Mouse (Mus musculus) neutrophil, adult 5-6 weeks (primary cell): ENCODE data around the gene Alas2. TPM values are rescaled to one million over a fixed set of nuclear protein-coding genes. Genes with fewer than 3 reads are reported as not detected.
A peak's percentile ranks its signal among the peaks of the same experiment; 100 is the strongest.

Source experiments
- ATAC-seq: fragments of 151-379, 151-347 bp; 2 replicates; pipeline ENCODE4 v1.8.0; 2017; ENCODE audit warnings: mild to moderate bottlenecking, moderate TSS enrichment; ENCODE audit not compliant: insufficient number of reproducible peaks, poor library complexity, low FRiP score, severe bottlenecking; ENCODE audit errors: extremely low read depth
- total RNA-seq: library from RNA; stranded (forward); fragments of 200-1000 nt; gene quantifications from 2 replicates; pipeline ENCODE4 v1.2.3, GENCODE M21; 2017

The Alas2 gene
- total RNA-seq, result 348 and 355 TPM in 2 replicates

DNA sequence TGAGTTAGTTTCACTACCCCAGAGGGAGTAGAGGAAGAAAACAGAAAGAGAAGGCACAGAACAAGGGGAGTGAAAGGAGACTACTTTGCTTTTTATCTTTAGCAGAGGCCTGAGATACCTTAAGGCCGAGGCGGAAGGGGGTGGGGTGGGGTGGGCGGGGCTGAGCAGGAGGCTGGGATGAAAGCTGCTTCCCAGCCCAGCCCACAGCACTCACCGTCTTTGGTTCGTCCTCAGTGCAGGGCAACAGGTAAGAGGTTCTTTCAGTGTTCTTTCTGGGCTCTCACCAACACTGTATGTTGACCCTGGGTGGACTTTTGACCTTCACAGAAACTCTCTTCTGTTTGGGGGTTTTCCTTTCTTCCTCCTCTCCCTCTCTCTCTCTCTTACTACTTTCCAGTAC lies at the start of gene Alas2:
Gene Alas2, plus strand, starts transcription at position 137 of the 400 bp plus-strand sequence.
- no peak for ATAC-seq

DNA sequence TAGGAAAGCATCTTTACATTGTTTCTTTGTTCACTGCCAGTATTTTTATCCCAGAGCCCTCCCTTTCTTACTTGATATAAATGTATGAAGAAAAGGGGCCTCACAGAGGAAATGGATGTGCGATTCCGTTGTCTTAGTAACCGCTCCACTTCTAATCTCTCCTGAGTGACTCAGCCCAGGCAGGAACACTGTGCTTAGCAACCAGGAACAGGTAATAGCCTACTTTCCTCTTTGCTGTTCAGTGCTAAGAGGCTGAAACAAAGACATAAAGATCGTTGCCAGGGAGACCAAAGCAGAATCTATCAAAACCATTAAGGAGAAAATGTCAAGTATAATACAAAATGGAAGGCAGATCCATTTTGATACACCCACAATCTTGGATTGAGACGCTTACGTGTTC lies 38.5 kb upstream of the Alas2 start:
- ATAC-seq, result no peak

DNA sequence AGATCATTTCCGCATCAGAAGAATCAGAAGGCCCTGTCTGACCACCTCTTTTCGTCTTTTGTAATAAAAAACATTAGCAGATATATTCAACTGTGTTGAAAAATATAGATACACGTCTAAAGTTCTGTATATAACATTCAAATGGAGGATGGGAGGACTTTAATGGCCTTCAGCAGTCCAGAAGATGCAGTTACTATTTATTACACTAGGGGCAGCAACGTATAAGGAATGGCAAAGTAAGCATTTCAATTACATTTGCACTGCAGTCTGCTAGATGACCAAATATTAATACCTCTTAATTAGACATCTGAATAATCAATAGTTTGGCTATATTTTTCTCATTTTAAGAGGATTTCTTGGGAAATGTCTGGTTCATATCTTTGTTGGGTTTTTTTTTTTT lies 36.5 kb upstream of the Alas2 start:
- 0 out of 2 replicates have a peak, but pooled peaks have one; percentile 44 for ATAC-seq

DNA sequence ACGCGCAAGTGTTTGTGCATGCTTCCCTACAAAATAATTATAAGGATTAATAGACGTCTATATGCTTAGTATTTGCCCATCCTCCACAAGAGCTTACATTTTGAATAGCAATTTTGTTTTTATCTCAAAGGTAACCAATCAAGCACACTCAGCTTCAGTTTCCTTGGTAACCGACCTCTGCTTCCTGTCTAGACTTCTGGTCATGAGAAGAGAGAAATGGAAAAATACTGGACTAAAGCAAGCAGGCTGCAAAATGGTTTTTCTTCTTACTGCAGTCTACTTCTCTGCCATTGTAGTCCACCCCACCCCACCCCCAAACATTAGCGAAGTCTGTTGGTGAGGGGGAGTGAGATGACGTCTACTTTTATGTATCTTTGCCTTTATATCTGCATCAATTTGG lies 35.9 kb upstream of the Alas2 start:
- no peak for ATAC-seq

DNA sequence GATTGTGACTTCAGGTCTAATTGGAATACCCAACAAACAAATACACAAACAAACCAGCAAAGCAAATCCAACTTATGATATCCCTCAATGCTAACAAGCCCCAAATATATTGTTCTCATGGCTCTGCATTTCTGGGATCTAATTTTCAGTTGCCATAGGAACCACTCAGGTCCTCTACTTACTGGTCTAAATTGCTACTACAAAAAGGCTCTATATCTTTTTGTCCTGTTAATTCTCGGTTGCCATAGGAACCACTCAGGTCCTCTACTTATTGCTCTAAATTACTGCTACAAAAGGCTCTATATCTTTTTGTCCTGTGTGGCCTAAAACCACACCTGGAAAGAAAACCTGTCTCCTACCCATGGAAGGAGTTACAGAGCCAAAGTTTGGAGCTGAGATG lies 33.0 kb upstream of the Alas2 start:
- no peak for ATAC-seq

DNA sequence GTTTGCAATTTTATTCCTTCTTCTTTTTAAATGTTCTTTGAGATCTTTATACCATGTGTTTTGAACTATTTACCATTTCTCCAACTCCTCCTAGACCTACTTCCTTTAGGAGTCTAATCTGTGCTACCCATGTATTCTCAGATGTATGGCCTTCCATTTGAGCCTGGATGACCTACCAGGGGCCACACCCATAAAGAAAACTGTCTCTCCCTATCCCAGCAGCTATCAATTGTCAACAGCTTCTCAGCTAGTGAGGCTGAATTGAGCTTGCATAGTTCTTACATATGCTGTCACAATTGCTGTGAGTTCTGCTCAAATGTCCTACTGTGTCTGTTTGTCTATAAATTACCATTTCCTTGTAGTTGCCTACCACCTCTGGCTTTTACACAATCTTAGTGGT lies 31.2 kb upstream of the Alas2 start:
- ATAC-seq, result no peak

DNA sequence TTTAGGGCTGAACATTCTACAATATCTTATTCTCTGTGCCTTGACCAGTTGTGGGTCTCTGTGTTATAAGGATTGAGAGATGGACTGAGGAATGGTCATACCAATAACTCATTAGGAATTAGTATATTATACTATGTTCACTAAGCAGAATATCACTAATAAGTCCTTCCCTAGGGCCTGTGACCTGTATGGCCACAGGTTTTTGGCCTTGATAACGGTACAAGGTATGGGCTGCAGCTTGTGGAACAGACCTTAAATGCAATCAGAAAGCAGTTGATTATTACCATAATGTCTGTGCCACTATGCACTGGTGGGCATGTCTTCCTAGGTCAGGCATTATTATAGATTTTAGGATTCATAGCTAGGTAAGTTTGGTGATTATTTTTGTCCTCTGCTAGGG lies 30.7 kb upstream of the Alas2 start:
- ATAC-seq, result no peak

DNA sequence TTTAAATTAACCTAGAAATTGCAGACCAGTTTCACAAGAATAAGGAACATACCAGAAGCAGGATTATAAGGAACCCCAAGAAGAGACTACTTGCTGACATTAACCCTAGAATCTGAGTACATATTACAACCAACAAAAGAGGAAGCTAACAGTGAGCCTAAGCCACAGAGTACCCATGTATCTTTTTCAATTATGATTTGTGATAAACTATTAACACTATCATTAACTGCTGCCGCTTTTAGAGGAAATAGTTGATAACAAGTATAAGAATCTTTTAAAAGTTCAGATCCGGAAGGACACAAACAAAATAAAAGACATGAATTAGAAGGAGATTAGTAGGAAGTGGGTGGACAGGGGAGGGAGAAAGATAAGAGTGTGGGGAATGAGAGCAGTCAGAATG lies 7.1 kb upstream of the Alas2 start:
- no peak for ATAC-seq

DNA sequence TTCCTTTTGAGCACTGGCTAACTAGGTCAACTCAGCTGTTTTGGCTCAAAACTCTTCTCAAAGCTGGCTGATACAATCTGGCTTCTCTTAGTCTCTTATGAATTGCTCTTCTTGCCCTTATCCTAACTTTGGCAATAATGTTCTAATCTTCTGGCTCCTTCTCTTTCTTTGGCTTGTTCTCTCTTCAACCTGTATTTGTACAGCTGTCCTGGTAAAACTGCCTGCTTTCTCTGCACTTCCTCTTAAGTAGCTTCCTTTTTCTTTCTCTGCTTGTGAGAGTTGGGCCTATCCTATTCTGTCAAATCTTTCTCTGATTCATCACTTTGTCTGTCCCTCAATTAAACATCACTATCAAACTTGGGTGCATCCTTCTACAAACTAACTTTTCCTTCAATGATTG lies 5.5 kb upstream of the Alas2 start:
- ATAC-seq, result no peak

DNA sequence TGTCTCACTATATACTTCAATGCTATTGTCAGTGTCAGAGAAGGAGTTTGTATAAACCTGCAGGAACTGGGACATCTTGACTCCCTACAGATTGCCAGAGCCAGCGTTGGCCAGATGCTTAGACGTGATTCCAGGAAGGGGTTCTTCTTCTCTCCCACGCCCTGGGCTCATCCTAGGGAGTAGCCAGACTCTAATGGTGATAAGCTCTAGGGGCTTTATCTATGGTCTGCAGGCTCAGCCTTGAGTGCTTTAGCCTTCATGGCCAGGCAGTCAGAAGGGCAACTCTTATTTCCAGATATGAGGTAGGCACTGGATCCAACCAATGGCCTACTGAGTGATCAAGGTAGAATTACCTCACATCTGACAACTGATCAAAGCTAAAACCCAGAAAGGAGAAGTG lies 2.5 kb downstream of the Alas2 start:
- ATAC-seq, result no peak

DNA sequence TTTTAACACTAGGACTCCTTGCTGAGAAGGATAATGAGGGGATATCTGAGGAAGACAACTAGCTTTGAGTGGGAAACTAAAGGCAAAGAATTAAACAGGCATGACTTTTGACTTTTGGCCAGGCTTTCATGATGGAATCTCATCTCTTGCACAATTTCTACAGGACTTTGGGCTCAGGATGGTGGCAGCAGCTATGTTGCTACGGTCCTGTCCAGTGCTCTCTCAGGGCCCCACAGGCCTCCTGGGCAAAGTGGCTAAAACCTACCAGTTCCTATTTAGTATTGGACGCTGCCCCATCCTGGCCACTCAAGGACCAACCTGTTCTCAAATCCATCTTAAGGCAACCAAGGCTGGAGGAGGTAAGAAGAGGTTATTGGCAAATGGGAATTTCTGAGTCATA lies 4.8 kb downstream of the Alas2 start:
- no peak for ATAC-seq

DNA sequence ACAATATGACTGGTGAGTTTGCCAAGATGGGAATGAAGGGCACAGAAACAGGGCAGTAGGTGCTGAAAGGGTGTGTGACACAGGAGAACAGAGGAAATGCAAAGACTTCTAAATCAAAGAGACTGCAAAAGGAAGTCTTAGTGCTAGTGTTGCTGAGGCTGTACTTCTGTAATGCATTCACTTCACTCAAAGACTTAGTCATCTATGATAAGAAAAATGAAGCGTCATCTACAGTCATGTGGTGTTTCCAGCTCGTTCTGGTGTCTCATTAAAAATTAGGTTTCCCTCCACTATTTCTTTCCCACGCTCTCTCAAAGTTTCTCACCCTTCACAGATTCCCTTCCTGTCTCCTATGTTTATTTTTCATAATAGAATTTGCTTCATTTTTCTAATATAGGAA lies 6.9 kb downstream of the Alas2 start:
- no peak for ATAC-seq

DNA sequence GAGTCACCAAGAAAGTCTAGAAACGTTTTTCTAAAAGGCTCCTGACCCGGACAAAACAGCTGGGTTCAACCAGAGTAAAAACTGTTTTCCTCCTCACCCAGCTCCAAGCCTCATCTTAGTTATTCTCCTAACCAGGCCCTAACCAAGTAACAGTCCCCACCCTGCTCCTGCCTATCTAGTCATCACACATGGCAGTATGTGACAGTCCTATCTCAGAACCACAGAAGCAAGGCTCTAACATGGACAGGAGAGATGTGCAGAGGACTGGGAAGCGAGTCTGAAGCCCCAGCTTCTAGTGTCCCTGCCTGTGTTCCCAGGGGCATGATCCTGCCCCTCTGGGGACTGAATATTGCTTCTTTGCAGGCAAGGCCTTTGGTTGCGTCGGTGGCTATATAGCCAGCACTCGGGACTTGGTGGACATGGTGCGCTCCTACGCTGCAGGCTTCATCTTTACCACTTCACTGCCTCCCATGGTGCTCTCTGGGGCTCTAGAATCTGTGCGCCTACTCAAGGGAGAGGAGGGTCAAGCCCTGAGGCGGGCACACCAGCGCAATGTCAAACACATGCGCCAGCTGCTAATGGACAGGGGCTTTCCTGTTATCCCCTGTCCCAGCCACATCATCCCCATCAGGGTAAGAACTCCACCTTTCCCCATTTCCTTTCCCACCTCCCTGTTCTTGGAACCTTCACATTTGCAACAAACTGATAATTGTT lies 17.6 kb downstream of the Alas2 start:
- no peak for ATAC-seq

DNA sequence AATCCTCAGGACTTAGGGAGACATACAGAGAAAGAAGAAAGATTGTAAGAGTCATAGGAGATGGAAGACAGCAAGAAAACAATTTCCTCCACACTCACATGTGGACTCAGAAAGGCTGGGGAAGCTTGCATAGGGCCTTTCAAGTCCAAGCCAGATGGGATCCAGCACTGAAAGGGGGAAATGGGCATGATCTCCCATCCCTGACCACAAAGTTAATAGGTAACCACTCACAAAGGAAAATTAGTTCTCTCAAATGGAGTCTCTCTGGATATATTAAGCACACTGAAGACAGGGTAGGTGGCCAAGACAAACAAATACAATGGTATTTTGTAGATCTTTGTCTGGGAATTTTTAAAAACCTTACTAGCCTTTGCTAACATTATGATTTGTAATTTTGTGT lies 34.7 kb downstream of the Alas2 start:
- ATAC-seq, result no peak

DNA sequence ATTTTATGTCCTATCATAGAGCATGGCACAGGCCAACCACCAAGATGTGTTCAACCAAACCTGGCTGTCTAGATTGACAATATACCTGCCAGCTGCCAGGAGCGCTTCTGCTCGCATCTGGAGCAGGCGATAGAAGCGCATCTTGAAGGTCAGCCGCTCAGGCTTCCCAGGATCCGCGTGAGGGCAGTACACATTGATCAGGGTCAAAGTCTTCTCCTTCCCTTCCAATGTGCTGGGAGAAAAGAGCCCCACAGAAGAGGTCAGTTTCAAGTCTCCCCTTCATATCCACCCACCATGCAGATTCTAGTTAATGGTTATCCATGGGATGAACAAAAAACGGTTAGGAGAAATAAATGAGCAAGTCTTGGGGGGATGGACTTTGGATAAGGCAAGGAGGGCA lies 37.9 kb downstream of the Alas2 start:
- no peak for ATAC-seq

DNA sequence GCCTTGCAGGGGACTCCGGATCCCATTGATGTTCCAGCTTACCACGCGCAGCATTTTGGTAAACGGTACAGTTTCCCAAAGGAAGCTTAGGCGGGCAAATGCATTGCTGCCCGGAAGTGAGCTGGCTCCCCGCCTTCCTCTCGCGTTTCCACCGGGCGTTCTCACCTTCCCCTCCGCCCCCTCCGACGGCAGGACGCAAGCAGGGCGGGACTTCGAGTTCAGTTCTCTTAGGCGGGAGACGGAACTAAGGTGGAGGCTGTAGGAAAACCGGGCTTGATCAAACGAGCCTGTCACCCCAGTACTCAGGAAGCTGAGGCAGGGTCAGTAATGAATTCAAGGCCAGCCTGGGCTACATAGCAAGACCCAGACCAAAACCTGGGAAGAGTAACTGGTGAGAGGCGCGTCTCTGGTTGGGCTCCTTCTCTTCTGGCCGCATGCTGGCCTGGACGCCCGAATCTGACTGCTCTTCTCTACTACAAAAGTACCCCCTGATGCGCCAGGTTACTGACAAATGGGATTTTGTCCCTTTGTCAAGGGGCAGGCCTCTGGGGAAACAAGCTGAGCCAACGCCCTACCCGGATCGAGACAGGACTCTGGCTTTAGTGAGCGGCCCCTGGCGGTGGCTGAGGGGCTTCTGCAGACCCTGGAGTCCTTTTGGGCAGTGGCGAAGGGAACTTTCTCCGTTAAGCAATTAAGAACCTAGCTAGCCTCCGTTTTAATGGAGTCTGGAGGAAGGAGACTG lies 41.0 kb downstream of the Alas2 start, which contains the start of gene Pfkfb1:
Gene Pfkfb1, plus strand, starts transcription at position 207 of the 742 bp plus-strand sequence.
- ATAC-seq, result peak; percentile 87

DNA sequence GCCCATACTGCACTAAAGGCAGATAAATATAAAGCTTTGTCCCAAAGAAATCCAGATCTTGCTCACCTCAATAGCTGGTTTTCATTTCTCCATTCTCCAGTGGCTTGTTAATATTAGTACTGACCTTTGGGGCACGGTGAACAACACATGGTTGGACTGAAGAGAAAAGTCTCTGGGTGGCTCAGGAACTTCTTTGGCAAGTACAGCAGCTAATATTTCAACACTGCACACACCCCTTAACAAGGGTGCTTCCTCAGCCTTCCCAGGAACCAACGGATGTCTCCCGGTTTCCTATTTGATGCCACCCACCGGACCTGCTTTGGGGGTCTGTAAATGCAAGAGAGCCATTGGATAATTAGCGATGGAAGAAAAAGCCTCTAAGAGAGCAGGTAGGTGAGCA lies 42.5 kb downstream of the Alas2 start, which contains the start of gene Apex2:
Gene Apex2, minus strand, starts transcription at position 173 of the 400 bp plus-strand sequence.
- ATAC-seq, result no peak

DNA sequence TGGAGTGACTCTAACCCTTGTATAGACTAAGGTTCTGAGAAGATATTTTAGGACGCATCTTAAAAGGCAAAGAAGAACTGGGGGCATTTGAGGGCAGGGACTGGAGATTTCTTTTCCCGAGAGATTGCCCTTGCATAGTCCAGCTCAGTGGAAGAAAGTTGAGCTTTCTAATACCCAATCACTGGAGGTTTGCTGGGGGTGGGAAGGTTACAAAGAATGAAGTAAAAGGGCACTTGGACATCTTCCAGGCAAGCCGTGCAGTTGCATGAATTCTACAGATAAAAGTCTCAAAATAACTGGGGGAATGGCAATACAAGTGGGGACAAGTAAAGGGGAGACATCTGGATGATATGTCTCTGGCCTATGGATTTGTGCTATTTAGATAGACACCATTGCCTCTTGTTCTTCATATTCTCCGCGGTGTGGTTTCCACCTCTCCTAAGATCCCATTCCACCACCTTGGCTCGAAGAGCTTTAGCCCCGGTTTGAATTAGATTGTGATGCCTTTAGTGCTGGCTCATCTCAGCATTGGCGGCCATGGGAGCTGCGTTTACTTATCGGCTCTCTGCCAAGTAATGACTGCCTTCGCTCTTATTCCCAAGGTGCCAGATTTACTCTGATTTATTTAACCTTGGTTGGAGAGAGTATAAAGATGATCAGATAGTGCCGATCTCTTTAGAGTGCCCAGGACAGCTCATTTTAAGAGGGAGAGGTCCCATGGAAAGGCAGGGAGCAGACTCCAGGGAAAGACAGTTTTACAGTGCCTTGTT lies 46.3 kb downstream of the Alas2 start:
- ATAC-seq, result no peak

DNA sequence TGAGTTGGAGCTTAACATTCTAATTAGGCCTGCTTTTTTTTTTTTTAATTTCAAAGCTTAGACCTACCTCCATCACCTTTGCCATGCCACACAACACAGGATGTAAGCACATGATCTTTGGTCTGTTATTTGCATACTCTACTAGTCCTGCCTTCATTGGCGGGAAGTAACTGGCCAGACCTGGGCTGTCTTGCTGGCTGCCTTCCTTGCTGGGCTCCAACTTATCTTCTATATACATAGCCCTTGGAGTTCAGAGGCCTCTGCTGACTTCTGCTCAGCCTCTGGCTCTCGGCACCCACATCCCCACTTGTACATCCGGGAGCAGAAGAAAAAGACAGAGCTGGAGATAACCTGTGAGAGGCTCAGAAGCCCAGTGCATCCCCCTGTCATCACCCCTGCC lies 47.0 kb downstream of the Alas2 start:
- no peak for ATAC-seq
